Mouse (Mus musculus): Measurements from ENCODE around the gene Prickle4.

GRCm38 (mm10) chr17:47689894-47690293, 4.6 kb downstream of the Prickle4 start:
- no peak for TF ChIP-seq GATA1 (IDR thresholded peaks at IDR 0.05; ENCODE audit: low read length)
- no peak for TF ChIP-seq TAL1 (IDR thresholded peaks at IDR 0.05; ENCODE audit: low read length)

Data from erythroblast, embryonic 14.5 days (primary cell).